Mouse (Mus musculus) erythroblast, embryonic 14.5 days (primary cell): ENCODE measurements around the gene Dock1.

Experiments
- GATA1 ChIP-seq: IDR thresholded peaks from 2 replicates; pipeline ENCODE4 v1.6.1; 2012; ENCODE audit warnings: low read length, inconsistent platforms, mixed read lengths
- TAL1 ChIP-seq: IDR thresholded peaks from 3 replicates; pipeline ENCODE4 v1.6.1; 2012; ENCODE audit warnings: low read length, inconsistent platforms, mixed read lengths

DNA sequence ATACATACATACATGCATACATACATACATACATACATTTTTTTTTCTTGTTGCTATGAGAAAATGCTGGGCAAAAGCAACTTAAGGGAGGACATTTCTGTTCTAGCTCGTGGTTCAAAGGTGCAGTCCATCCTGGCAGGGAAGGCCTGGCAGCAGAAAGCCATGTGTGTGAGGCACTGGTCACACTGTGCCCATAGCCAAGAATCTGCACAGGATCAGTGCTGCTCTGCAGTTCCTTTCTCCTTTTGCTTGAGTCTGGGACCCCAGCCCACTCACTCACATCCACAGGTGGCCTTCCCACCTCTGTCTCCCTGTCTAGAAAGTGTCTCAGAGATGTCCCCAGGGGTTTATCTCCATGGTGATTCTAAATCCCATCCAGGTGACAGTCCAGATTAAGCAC, 331.8 kb downstream of the Dock1 start:
- TF ChIP-seq GATA1, result no peak
- TF ChIP-seq TAL1, result no peak
